Mouse (Mus musculus) gastrocnemius, adult 8-10 months (tissue): ENCODE measurements around the gene 9330182L06Rik. TPM values are rescaled to one million over a fixed set of nuclear protein-coding genes. Genes with fewer than 3 reads are reported as not detected.

Source experiments
- DNase-seq, 2 experiments: peaks; one replicate each; pipeline ENCODE4 v3.0.0; 2022; ENCODE audit warnings: low spot score in 2 of 2
- total RNA-seq, 4 experiments: library from RNA; stranded (reverse); gene quantifications; 2 replicates each; pipeline ENCODE4 v1.2.4; 2022

9330182L06Rik gene
- total RNA-seq: under 1 TPM in 2 of 4 experiments, not detected in 2; 0.13 to 0.29 TPM

DNA sequence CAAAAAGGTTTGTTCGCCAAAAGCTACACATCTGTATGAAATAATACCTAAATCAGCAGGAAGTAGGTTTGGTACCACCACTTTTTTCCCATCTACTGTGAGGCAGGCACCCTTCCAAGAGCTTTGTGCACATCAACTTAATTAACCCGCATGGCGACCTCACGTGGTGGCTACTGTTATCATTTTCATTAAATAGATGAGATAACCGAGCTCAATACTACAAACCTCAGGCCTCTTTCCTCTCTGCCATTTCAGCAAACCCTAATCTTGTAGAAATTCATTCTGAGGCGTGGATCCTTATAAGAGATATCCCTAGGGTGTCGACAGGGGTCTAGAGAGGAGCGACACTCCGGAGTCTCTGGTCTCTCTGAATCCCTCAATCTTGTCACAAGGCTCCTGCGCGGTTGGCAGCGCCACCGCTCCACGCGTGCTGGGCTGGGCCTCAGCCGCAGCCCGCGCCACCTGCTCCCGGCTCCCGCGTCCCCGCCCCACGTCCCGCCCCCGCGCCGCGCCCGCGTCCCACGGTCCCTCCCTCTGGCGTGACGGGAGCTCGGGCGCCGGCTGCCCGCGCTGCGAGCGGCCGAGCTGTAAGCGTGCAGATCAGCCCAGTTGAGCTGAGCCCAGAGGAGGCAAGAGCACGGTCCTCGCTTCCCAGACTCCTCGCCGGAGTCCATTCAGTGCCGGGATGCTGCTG lies at the start of gene 9330182L06Rik:
9330182L06Rik (plus strand) TSS at position 533 of the 694 bp plus-strand sequence.
- no peak for DNase-seq

DNA sequence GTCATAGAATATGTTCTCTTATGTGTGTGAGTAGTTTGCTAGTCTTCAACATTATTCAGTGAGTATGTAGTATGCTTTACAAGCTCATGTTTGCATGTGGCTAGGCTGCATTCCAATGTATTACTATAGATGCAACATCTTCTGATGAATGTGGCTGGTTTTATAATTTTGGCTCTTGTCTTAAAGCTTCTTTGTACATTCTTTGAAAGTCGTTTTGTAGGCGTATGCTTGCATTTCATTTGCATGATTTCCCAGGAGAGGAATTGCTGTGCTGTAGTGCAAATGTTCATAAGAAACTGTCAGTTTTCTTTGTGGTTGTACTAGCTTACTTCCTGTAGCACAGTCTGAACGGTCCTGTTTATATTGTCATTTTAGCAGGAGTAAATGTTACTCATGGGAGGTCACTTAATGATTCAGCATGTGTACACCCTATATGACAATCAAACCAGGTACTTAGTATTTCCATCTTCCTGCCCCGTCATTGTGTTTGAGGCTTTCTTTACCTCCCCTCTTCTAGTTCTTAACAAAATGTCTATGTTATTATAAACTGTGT lies 38.4 kb upstream of the 9330182L06Rik start:
- no peak for DNase-seq

DNA sequence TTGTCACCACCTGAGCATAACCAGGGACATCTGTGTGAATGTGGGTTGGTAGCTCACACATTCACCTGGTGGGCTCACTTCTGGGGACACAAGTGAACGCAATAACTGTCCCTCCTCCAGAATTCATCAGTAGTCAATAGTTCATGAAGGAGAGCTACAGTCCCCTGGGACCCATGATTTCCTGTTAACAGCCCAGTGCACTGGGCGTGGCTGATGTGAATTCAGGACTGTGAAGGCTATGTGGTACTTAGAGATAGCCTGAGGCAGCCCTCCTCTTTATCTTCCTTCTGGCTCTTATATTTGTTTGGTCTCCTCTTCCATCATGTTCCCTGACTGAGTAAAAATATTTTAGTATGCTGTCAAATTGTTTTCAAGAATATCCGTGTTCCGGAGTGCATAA lies 1.6 kb upstream of the 9330182L06Rik start:
- DNase-seq: no peak

DNA sequence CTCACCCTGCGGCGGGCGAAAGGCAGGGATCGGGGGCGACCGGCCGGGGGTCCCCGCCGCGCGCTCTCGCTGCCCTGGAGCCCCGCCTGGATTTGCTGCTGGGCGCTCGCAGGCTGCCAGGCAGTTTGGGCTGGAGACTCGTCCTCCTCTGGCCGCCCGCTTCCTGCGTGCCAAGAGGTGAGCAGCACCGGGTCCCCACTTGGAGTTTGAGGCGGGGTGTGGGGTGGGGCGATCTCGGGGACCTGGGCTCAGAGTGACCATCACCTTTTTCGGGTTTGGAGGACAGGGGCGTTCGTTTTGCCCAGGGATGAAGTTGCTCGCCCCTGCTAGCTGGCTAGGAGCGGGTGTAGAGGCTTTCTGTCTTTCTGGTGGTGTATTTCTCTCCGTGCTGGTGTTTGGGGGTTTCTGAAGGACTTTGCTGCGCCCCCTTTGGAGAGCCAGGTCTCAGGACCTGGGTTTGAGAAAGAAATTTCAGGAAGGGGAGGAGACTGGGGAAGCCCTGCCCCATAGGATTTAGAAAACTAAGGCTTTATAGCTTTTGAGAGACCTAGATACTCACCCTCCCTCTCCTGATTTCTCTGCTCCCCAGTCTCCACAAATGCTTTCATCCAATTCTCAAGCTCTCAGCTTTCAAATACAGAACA lies 484 bp downstream of the 9330182L06Rik start:
- no peak for DNase-seq

DNA sequence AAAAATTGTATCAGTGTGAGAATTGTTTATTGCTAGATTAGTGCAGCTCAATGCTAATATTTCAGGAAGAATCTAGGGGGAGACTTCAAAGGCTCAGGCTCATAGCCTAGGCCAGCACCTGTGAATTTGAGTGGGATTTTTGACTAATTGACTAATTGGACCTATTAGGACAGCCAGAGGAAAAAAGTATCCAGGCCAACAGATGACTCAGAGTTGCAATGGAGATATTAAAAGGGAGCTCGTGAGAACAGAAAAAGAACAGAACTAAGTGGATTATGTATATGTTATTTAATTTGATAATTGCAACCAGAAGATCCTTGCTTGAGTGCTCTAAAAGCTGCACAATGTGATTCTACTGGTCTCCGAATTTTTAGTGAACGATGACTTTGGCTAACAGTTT lies 3.7 kb downstream of the 9330182L06Rik start:
- no peak for DNase-seq

DNA sequence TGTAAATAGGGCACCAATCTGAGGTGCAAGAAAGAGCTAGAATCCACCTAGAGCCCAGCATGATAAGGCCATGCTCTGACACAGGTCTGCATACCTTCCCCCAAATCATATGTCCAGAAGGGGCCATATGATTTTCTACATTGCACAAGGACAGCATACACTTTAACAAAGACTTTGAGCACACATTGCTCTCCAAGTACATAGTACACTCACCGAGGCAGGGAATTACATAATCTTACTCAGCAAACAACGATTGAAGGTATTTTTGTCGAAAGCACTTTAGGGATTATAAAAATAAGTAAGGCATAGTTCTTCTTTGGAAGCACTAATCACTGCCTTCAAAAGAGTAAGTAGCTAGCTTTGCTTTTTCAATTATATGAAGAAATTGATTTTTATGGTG lies 7.1 kb downstream of the 9330182L06Rik start:
- DNase-seq: no peak

DNA sequence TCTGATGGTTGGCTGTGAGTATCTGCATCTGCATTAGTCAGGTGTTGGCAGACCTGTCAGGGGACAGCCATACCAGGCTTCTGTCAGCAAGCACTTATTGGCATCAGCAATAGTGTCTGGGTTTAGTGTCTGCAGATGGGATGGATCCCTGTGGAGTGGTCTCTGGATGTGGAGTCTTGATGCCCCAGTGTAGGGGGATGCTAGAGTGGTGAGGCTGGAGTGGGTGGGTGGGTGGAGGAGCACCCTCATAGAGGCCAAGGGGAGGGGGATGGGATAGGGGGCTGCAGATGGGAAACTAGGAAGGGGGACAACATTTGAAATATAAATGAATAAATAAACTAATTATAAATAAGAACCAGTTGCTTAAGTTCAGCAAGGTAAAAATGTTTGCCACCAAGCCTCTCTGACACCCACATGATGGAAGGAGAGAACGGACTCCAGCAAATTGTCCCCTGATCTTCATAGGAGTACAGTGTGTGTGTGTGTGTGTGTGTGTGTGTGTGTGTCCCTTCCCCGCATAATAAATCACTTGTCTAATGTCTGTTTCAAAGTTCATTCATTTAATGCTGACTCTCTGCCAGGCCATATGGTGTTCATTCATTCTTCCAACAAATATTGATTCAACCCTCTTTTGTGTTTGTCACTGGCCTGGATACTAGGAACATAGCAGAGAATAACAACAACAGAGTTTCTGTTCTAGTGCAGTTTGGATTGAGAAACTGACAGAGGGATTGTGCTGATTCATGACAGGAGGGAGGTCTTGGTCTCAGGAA lies 30.0 kb downstream of the 9330182L06Rik start:
- DNase-seq: no peak

DNA sequence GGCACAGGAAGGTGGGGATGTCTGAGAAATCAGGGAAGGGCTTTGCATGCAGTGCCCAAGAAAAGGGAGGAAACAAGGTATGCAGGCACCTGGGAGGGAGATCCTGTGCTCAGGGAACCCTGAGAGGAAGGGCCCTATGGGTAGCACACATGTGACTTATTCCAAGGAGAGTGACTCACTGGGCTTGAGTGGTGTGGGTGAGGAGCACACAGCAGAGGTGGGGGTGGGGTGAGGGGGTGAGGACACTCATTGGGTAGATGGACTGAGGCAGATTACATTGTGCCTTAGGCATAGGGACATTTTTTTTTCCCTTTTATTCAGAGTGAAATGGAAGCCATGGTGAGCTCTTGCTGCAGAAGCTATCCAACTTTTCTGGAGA lies 30.6 kb downstream of the 9330182L06Rik start:
- DNase-seq: no peak

DNA sequence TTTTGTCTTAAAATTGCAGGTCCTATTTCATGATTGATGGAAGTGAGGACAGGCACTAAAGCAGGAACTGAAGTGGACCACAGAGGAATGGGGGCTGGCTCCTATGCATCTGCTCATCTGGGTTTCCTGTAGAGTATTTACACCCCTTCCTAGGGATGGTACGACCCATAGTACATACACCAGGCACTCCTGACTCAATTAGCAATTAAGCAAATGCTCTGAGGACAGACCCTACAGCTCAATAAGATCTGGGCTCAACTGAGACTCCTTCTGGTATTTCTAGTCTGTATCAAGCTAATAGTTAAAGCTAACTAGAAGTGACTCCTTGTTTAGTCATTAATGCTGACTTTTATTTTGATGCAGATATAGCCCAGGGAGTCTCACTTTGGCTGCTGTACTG lies 60.9 kb downstream of the 9330182L06Rik start:
- no peak for DNase-seq

DNA sequence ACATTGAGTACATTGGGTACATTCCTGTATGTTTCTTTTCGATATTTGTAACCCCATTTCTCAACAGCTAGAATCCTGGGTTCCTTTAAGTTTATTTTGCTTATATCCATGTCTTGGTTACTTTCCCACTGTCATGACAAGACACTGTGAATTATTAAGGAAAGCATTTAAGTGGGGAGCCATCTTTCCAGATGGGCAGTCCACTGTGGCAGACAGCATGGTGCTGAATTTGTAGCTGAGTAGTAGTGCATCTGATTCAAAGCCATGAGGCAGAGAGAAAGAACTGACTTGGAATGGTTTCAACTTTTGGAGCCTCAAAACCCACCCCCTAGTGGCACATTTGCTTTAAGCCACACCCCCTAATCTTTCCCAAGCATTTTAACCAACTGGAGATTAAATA lies 61.6 kb downstream of the 9330182L06Rik start:
- DNase-seq: no peak

DNA sequence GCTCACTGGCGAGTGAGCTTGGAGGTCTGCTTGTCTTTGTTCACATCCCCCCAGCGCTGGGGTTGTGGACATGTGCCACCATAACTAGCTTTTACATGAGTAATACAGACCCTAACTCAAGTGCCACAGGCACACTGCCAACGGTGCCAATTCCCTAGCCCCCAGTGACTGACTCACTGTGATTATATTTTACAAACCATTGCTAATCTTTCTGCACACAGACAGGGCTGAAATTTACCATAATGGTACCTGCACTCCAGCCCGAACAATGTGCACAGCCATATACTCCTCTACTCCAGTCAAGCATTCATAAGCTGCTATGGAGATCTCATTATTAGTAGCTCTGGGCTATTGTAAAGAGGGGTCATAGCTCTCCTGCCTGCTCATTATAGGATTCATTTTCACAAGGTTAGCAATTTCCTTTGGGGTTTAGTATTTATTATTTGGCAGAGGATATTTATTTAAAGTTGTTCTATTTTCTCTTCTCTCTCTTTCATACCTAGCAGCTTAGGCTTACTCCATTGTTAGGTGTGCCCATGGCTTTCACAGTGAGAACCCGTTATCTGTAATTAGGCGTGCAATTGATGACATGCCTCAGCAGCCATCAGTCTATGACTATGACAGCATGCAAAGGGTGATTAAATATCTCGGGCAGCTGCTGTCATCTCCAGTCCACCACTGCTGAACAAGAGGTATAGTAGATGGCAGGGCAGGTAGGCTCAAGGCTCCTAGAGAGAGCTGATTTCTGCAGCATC lies 73.0 kb downstream of the 9330182L06Rik start:
- DNase-seq: no peak

DNA sequence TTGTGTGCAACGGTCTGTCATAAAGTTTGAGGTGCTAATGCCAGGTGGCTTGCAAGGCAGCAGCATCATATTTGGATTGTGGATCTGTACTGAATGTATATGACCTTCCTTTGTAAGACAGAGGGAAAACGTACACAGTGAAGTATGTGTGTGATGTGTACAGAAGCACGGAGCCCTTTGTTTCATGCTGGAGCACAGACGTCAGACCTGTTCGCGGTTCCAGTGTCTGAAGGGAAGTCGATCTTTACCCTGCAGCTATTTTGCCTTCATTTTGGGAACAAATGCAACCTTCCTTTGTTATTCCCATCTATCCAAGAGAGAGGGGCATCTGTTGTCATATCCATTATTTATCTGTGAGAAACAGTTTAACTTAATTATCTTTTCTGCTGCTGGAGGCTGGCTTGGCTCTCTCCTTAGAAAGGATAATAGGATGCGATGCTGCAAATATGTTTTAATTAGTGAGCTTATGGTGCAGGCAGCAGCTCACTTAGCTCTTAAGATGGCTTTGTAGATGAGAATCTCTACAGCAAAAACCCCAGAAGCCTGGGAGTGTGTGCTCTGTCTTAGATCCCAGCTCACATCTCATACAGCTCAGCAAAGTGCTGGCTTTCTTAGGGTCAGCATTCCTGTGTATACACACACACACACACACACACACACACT lies 73.7 kb downstream of the 9330182L06Rik start:
- DNase-seq: no peak

DNA sequence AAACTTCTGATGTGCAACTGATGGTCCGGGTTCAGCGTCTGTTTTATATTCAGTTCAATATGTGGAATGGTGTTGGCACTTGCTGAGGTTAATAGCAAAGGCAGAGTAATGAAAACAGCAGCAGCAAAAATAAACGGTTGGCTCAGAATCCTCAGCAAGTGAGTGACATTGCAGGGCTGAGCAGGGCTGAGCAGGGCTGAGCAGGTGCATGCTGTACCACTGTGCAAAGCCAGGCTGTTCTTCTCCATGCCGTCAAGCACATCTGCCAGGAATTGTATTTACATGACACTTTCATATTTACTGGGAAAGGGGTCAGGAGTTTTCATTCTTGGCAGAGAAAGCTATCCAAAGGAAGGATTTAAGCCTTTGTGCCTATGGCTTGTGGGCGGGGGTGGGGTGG lies 78.7 kb downstream of the 9330182L06Rik start:
- DNase-seq: no peak

DNA sequence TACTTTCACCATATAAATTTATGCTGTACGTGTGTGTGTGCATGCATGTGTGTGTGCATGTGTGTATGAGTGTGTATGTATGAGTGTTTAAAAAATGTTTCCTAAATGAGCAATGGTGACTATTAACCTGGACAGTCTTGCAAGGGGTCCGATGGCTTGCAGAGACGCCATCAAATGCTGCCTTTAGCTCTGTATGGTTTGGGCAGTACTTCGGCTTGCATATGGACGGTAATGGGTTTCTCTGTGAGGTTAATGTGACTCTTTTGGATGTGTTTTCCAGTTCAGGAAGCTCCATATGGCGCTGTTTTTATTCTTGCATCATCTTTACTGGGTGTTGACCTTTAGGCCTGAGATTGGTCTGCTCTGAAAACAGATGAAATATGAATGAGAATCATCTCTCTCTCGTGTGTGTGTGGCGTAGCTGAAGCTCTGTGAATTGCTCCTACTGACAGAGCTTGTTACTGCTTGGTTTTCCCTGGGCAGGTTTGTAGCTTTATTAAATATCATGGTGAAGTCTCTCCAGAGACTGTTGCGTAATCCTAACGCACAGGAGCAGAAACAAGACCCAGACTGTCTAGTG lies 79.2 kb downstream of the 9330182L06Rik start:
- no peak for DNase-seq

DNA sequence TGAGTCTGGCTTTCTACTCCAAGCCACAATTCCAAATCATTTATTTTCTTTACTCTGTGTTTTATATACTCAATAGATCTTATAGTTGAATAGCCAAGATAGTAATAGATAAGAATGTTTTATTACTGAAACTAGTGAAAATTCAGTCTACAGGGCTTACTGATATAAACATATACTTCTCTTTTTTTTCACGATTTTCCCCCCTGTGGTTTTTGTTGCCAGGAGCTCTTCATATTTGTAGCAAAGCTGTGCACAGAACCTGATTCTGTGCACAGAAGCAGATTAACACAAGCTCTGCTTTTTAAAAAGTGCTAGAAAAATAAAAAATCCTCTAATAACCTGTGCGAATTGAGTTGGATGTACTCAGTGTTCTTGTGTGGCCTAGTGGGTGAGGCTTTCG lies 79.7 kb downstream of the 9330182L06Rik start:
- DNase-seq: no peak

DNA sequence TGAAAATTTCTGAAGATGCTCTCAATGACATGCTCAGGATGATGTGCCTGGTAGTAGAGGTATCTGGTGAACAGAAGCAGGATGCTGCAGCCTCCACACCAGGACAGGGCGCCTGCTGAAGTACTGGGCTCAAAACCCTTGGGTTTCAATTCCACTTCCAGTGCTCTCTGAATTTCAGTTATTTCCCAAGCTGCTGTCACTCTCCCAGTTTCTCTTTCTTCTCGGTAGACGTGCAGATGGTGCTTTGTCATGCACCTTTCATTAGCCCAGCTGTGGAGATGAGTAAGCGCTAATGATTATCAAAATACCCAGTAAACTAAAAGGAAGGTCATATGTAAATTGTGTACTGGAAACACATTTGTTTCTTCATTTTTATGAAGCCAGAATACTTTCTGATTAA lies 80.6 kb downstream of the 9330182L06Rik start:
- DNase-seq: no peak

DNA sequence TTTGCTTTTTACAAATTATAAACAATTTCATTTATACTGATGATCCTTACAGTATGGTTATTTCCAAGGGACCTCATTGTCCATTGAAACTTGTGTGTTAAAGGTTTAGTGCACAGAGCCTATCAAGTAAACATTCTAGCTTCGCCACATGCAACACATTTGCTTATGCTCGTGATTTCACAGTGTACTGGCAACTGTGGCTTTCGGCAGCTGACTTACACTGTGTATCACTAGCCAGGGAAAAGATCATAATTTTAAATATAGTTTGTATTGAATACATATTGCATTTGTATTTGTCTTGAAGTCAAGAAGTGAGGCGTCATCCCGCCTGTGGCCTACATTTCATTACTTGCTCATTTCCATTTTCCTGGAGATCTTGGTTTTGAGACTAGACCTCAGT lies 86.2 kb downstream of the 9330182L06Rik start:
- no peak for DNase-seq

DNA sequence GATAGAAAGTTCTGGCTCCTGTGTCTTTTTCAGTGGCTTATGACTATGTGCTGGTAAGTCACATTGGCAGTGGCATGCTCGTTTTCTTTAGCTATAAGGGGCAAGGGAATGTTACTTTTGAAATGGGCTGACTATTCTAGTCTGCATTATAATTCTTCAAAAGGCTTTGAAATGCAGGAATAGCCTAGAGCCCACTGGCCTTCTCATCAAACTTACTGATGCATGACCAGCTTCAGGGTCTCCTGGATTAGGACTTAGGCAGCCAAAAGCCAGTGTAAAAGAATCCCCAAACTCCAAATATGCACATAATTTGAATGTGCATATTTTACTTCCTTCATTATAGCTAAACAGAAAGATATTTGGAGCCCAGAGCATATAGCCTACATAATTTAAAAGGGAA lies 86.7 kb downstream of the 9330182L06Rik start:
- DNase-seq: no peak

DNA sequence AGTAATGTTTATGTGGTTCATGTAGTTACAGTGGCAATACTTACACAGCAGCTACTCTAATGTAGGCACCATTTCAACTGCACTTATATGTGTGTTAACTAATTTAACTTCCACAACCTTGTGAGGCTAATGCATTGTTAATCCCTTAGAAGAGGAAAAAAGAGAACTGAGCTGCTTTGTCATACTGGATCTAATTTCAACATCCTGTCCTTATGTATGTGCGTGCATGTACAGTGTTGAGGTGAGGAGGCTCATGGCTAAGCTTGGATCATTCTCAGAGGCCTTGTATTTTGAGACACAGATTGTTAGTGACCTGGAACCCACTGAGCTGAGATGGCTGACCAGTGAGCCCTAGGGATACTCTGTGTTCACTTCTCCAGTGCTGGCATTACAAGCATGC lies 88.3 kb downstream of the 9330182L06Rik start:
- DNase-seq: no peak

DNA sequence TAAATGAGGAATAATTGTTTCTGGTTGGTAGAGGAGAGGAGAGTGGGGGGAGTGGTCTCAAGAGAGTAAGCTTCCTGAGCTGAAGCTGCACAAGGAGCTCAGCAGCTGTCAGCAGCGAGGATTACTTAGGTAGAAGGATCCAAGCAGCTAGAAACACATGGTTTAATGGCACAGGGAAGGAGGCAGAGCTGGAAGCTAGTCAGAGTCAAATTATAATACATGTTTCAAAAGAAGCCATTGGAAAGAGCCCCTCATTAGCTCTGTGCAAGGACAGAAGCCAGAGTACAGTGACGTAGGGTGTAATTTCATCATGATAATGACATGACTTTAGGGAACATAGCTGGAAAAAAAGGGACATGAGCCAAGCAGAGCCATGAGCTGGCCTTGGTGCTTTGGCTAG lies 92.2 kb downstream of the 9330182L06Rik start:
- no peak for DNase-seq
